Mouse (Mus musculus): ENCODE measurements around the gene Gtf3a. TPM values are rescaled to one million over a fixed set of nuclear protein-coding genes. Genes with fewer than 3 reads are reported as not detected.
A peak's percentile ranks its signal among the peaks of the same experiment; 100 is the strongest.

Gtf3a gene
- total RNA-seq, 4 experiments from 2014 or later, result 24.8 to 30.4 (median 28.6) TPM

- peak; percentile 18 for DNase-seq
Observed at GRCm38 (mm10) chr5:146983216-146983615, 34.8 kb downstream of the Gtf3a start.

GRCm38 (mm10) chr5:146985725-146986433, 37.4 kb downstream of the Gtf3a start:
- DNase-seq, result no peak

GRCm38 (mm10) chr5:146987588-146987987, 39.1 kb downstream of the Gtf3a start:
- no peak for DNase-seq

GRCm38 (mm10) chr5:146989051-146989450, 40.6 kb downstream of the Gtf3a start:
- DNase-seq, result peak; percentile 59

- DNase-seq, result peak; percentile 59
Observed at GRCm38 (mm10) chr5:146993509-146993908, 45.1 kb downstream of the Gtf3a start.

- DNase-seq, result no peak
Observed at GRCm38 (mm10) chr5:146994973-146995372, 46.5 kb downstream of the Gtf3a start.

- no peak for DNase-seq
Observed at GRCm38 (mm10) chr5:146996812-146997211, 48.4 kb downstream of the Gtf3a start.

- DNase-seq, result no peak
Observed at GRCm38 (mm10) chr5:146998802-146999201, 50.3 kb downstream of the Gtf3a start.

- no peak for DNase-seq
Observed at GRCm38 (mm10) chr5:147001312-147001711, 52.9 kb downstream of the Gtf3a start.

GRCm38 (mm10) chr5:147003303-147003702, 54.8 kb downstream of the Gtf3a start:
- no peak for DNase-seq

Other genes with a start within 250 kb of the Gtf3a start
- 10 to 100 TPM; 24.9 to 38.1 (median 31.0) TPM for gene Usp12, start 153.7 kb upstream of the Gtf3a start, total RNA-seq (2022)
- 100 to 1,000 TPM; 199 to 341 (median 261) TPM for gene Rpl21, start 115.8 kb upstream of the Gtf3a start, total RNA-seq (2022)
- gene Rasl11a, start 103.6 kb upstream of the Gtf3a start, total RNA-seq (2022), result 1 to 10 TPM; 5.2 to 9.0 (median 7.7) TPM
- 10 to 100 TPM; 30.6 to 38.0 (median 34.2) TPM for gene Mtif3, start 15.1 kb downstream of the Gtf3a start, total RNA-seq (2022)
- 10 to 100 TPM; 10.1 to 14.4 (median 12.9) TPM for gene Lnx2, start 127.9 kb downstream of the Gtf3a start, total RNA-seq (2022)
- 100 to 1,000 TPM in 2 of 4 experiments, 10 to 100 TPM in 2; 96.7 to 117 (median 108) TPM for gene Polr1d, start 128.4 kb downstream of the Gtf3a start, total RNA-seq (2022)
- gene Gsx1, start 240.0 kb downstream of the Gtf3a start, total RNA-seq (2022), result not detected